Mouse (Mus musculus): ENCODE data around the gene Cntnap2. TPM values are rescaled to one million over a fixed set of nuclear protein-coding genes. Genes with fewer than 3 reads are reported as not detected.
A peak's percentile ranks its signal among the peaks of the same experiment; 100 is the strongest.

The Cntnap2 gene
- polyA plus RNA-seq, 1 experiment from 2014 or later, result 1.1 TPM

- no peak overlapping the region for H3K27ac ChIP-seq (ENCODE audit: low read length)
- WGBS, result 82% methylated on average over 3 of the region's 3 CpGs
- H3K4me1 ChIP-seq (replicated peaks; ENCODE audit: control insufficient read depth, insufficient read depth, low read length), result no peaks in the 10 kb centered on the region
- no peaks in the 10 kb centered on the region for H3K9me3 ChIP-seq (ENCODE audit: control insufficient read depth, low read length)
- ATAC-seq (ENCODE audit: low read depth), result no peak
- no peak overlapping the region for H3K4me3 ChIP-seq (ENCODE audit: low read length)
- H3K9ac ChIP-seq (ENCODE audit: low read length), result no peak overlapping the region
- H3K4me2 ChIP-seq (ENCODE audit: low read depth, low read length), result no peak overlapping the region
- H3K27me3 ChIP-seq (ENCODE audit: control insufficient read depth, insufficient read depth, low read depth, low read length), result no peaks in the 10 kb centered on the region
- no peaks in the 10 kb centered on the region for H3K36me3 ChIP-seq (ENCODE audit: control insufficient read depth, insufficient read depth, low read length)
Observed at GRCm38 (mm10) chr6:46919973-46920372, 1860.8 kb downstream of the Cntnap2 start.

DNA sequence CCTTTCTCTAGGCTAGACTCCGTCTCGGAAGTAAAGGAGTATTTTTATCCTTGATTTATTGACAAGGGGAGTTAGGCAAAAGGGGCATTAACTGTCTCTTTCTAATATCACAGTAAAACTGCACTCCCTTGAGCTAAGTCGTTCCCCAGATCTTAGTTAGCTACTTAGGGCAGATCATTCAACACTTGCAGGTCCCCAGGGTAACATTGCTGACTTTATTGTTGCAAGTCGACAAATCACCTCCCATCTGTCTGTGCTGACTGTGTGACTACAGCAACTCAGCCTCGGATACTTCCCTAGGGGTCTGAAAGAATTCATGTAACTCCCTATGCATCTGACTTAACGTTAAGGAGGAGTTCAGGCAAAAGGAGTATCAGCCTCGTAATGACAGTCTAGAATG is 1865.6 kb downstream of the Cntnap2 start:
- Histone ChIP-seq H3K4me2 (ENCODE audit: low read depth, low read length) (no peak overlapping the region), H3K9ac (ENCODE audit: low read length) (no peak overlapping the region), H3K4me3 (ENCODE audit: low read length) (no peak overlapping the region), H3K27me3 (ENCODE audit: control insufficient read depth, insufficient read depth, low read depth, low read length) (no peaks in the 10 kb centered on the region), H3K4me1 (replicated peaks; ENCODE audit: control insufficient read depth, insufficient read depth, low read length) (no peaks in the 10 kb centered on the region), H3K9me3 (ENCODE audit: control insufficient read depth, low read length) (no peaks in the 10 kb centered on the region), H3K36me3 (ENCODE audit: control insufficient read depth, insufficient read depth, low read length) (no peaks in the 10 kb centered on the region), H3K27ac (ENCODE audit: low read length) (no peak overlapping the region)
- ATAC-seq (ENCODE audit: low read depth), result no peak
- WGBS, result 44% methylated on average over 7 of the region's 7 CpGs

- Histone ChIP-seq H3K27me3 (ENCODE audit: control insufficient read depth, insufficient read depth, low read depth, low read length) (no peaks in the 10 kb centered on the region), H3K4me1 (replicated peaks; ENCODE audit: control insufficient read depth, insufficient read depth, low read length) (no peaks in the 10 kb centered on the region), H3K9me3 (ENCODE audit: control insufficient read depth, low read length) (no peaks in the 10 kb centered on the region), H3K9ac (ENCODE audit: low read length) (no peak overlapping the region), H3K36me3 (ENCODE audit: control insufficient read depth, insufficient read depth, low read length) (no peaks in the 10 kb centered on the region), H3K4me2 (ENCODE audit: low read depth, low read length) (no peak overlapping the region), H3K27ac (ENCODE audit: low read length) (no peak overlapping the region), H3K4me3 (ENCODE audit: low read length) (no peak overlapping the region)
- WGBS, result 55% methylated on average over 4 of the region's 4 CpGs
- ATAC-seq (ENCODE audit: low read depth), result no peak
Observed at GRCm38 (mm10) chr6:46945703-46946102, 1886.5 kb downstream of the Cntnap2 start.

- no peaks in the 10 kb centered on the region for H3K36me3 ChIP-seq (ENCODE audit: control insufficient read depth, insufficient read depth, low read length)
- WGBS, result 31% methylated on average over 10 of the region's 10 CpGs
- no peaks in the 10 kb centered on the region for H3K9me3 ChIP-seq (ENCODE audit: control insufficient read depth, low read length)
- no peaks in the 10 kb centered on the region for H3K4me1 ChIP-seq (replicated peaks; ENCODE audit: control insufficient read depth, insufficient read depth, low read length)
- H3K27me3 ChIP-seq (ENCODE audit: control insufficient read depth, insufficient read depth, low read depth, low read length), result no peaks in the 10 kb centered on the region
- no peak overlapping the region for H3K9ac ChIP-seq (ENCODE audit: low read length)
- no peak overlapping the region for H3K4me2 ChIP-seq (ENCODE audit: low read depth, low read length)
- peak; percentile 79 for ATAC-seq (ENCODE audit: low read depth)
- no peak overlapping the region for H3K27ac ChIP-seq (ENCODE audit: low read length)
- no peak overlapping the region for H3K4me3 ChIP-seq (ENCODE audit: low read length)
Observed at GRCm38 (mm10) chr6:46961022-46961686, 1902.0 kb downstream of the Cntnap2 start.

GRCm38 (mm10) chr6:46963261-46963660 is 1904.1 kb downstream of the Cntnap2 start:
- Histone ChIP-seq H3K36me3 (ENCODE audit: control insufficient read depth, insufficient read depth, low read length) (no peaks in the 10 kb centered on the region), H3K9me3 (ENCODE audit: control insufficient read depth, low read length) (no peaks in the 10 kb centered on the region), H3K9ac (ENCODE audit: low read length) (no peak overlapping the region), H3K4me3 (ENCODE audit: low read length) (no peak overlapping the region), H3K27me3 (ENCODE audit: control insufficient read depth, insufficient read depth, low read depth, low read length) (no peaks in the 10 kb centered on the region), H3K4me1 (replicated peaks; ENCODE audit: control insufficient read depth, insufficient read depth, low read length) (no peaks in the 10 kb centered on the region), H3K4me2 (ENCODE audit: low read depth, low read length) (no peak overlapping the region), H3K27ac (ENCODE audit: low read length) (no peak overlapping the region)
- 75% methylated on average over 2 of the region's 2 CpGs for whole genome bisulfite sequencing
- no peak for ATAC-seq (ENCODE audit: low read depth)

DNA sequence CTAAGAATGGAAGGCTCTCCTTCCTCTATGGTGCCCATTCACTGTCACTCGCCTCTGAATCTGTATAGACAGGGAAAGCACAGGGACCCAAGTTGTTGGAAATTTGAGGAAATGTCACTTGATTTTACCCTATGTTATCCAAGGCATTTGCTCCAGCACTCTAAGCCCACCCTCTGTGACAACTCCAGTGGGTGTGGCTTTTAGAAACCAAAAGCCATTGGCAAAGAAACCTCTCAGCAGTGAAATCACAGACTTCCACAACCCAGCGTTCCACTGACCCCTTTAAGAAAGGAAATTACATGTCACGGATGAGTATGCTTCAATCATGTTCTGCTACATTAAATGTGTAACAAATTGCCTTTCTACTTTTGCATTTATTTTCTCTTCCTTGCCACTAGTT is 1904.5 kb downstream of the Cntnap2 start:
- Histone ChIP-seq H3K9ac (ENCODE audit: low read length) (no peak overlapping the region), H3K27me3 (ENCODE audit: control insufficient read depth, insufficient read depth, low read depth, low read length) (no peaks in the 10 kb centered on the region), H3K9me3 (ENCODE audit: control insufficient read depth, low read length) (no peaks in the 10 kb centered on the region), H3K4me1 (replicated peaks; ENCODE audit: control insufficient read depth, insufficient read depth, low read length) (no peaks in the 10 kb centered on the region), H3K36me3 (ENCODE audit: control insufficient read depth, insufficient read depth, low read length) (no peaks in the 10 kb centered on the region), H3K27ac (ENCODE audit: low read length) (no peak overlapping the region), H3K4me3 (ENCODE audit: low read length) (no peak overlapping the region), H3K4me2 (ENCODE audit: low read depth, low read length) (no peak overlapping the region)
- no peak for ATAC-seq (ENCODE audit: low read depth)
- WGBS, result 72% methylated on average over 3 of the region's 3 CpGs

DNA sequence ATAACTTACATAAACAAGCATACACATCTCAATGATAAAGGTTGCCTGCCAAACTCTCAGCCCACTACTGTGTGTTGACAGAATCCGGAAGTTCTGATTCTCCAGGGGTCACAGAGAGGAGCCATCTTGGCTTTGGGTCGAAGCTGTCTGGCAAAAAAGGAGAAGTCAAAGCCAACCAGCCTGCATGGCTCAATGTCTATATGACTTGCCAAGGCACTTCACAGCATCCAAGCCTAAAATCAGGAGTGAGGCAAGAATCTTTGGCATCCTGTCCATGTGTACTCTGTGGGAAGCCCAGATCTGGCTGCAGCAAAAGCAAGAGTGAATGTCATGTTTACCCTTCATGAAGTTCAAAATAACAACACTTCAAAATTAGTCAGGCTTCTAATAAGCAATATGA is 1913.5 kb downstream of the Cntnap2 start:
- peak; percentile 92 for ATAC-seq (ENCODE audit: low read depth)

GRCm38 (mm10) chr6:46996010-46996602 is 1936.9 kb downstream of the Cntnap2 start:
- 86% methylated on average over 6 of the region's 6 CpGs for WGBS
- Histone ChIP-seq H3K4me3 (ENCODE audit: low read length) (no peak overlapping the region), H3K4me1 (replicated peaks; ENCODE audit: control insufficient read depth, insufficient read depth, low read length) (no peaks in the 10 kb centered on the region), H3K27ac (ENCODE audit: low read length) (no peak overlapping the region), H3K9ac (ENCODE audit: low read length) (no peak overlapping the region), H3K4me2 (ENCODE audit: low read depth, low read length) (no peak overlapping the region), H3K36me3 (ENCODE audit: control insufficient read depth, insufficient read depth, low read length) (no peaks in the 10 kb centered on the region), H3K27me3 (ENCODE audit: control insufficient read depth, insufficient read depth, low read depth, low read length) (no peaks in the 10 kb centered on the region), H3K9me3 (ENCODE audit: control insufficient read depth, low read length) (no peaks in the 10 kb centered on the region)
- ATAC-seq (ENCODE audit: low read depth), result no peak

More for the DNA sequence above, 1913.5 kb downstream of the Cntnap2 start:
- no peak overlapping the region for H3K27ac ChIP-seq (ENCODE audit: low read length)
- H3K4me2 ChIP-seq (ENCODE audit: low read depth, low read length), result no peak overlapping the region
- H3K4me1 ChIP-seq (replicated peaks; ENCODE audit: control insufficient read depth, insufficient read depth, low read length), result no peaks in the 10 kb centered on the region
- 58% methylated on average over 2 of the region's 2 CpGs for WGBS
- H3K9ac ChIP-seq (ENCODE audit: low read length), result no peak overlapping the region
- no peak overlapping the region for H3K4me3 ChIP-seq (ENCODE audit: low read length)
- H3K9me3 ChIP-seq (ENCODE audit: control insufficient read depth, low read length), result no peaks in the 10 kb centered on the region
- H3K27me3 ChIP-seq (ENCODE audit: control insufficient read depth, insufficient read depth, low read depth, low read length), result no peaks in the 10 kb centered on the region
- H3K36me3 ChIP-seq (ENCODE audit: control insufficient read depth, insufficient read depth, low read length), result no peaks in the 10 kb centered on the region

DNA sequence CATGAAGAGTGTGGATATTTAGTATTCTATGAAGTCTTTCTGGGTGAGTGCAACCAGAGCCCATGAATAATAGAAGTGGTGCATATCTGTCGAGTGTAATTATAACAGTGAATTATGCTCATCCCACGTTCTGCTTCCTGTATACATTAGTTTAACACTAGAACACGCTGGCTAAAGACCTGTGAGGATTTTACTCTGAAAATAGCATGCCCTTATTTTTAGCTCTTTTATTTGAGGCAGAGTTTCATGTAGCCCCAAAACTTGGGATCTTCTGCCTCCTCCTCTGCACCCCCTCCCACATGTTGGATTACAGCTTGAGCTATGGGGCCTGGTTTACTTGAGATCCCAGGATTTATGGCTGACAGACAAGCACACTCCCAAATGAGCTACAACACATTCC is 1945.3 kb downstream of the Cntnap2 start:
- no peaks in the 10 kb centered on the region for H3K36me3 ChIP-seq (ENCODE audit: control insufficient read depth, insufficient read depth, low read length)
- H3K9ac ChIP-seq (ENCODE audit: low read length), result no peak overlapping the region
- H3K4me2 ChIP-seq (ENCODE audit: low read depth, low read length), result no peak overlapping the region
- no peak overlapping the region for H3K4me3 ChIP-seq (ENCODE audit: low read length)
- ATAC-seq (ENCODE audit: low read depth), result no peak
- no peaks in the 10 kb centered on the region for H3K27me3 ChIP-seq (ENCODE audit: control insufficient read depth, insufficient read depth, low read depth, low read length)
- 43% methylated on average over 3 of the region's 3 CpGs for WGBS
- no peak overlapping the region for H3K27ac ChIP-seq (ENCODE audit: low read length)
- H3K9me3 ChIP-seq (ENCODE audit: control insufficient read depth, low read length), result no peaks in the 10 kb centered on the region
- H3K4me1 ChIP-seq (replicated peaks; ENCODE audit: control insufficient read depth, insufficient read depth, low read length), result no peaks in the 10 kb centered on the region
